Mouse (Mus musculus): ENCODE data around the gene Cyp4f40.
"Not testable (repeated sequence)": the region's sequence is repeated elsewhere in the genome, so short reads cannot be mapped to it uniquely, and the experiment has no call there.

GRCm38 (mm10) chr17:32710541-32710940, 51.8 kb downstream of the Cyp4f40 start:
- not testable (repeated sequence) for TF ChIP-seq CTCF (IDR thresholded peaks at IDR 0.05; ENCODE audit: low read depth, low read length); POLR2A (IDR thresholded peaks at IDR 0.05; ENCODE audit: borderline replicate concordance, low read depth, low read length)

Measured in bone marrow macrophage, adult 2 months (primary cell).